Mouse (Mus musculus): ENCODE measurements around the gene Anks3.

DNA sequence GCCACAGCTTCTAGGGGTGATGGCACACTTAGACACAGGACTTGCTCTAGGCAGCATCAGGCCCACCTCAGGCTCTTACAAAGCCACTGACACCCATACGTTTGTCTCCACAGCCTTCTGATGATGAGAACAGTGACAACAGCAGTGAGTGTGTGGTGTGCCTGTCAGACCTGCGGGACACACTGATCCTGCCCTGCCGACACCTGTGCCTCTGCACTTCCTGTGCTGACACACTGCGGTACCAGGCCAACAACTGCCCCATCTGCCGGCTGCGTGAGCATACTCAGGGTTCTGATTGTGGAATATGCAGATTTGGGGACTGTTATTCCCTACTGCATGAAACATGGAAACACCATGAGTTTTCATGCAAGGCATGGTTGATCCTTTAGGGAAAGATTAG lies 41.5 kb downstream of the Anks3 start:
- TF ChIP-seq CTCF (IDR thresholded peaks at IDR 0.05; ENCODE audit: low read depth) (no peak), EP300 (optimal IDR thresholded peaks at IDR 0.05) (no peak)

Measured in stomach, postnatal 0 days (tissue).